ENCODE assay signal across 25 mouse cellular contexts in genomic region chr1:66369486-66369885, GRCm38 (mm10).
DNase-seq lines count a peak whose midpoint lies in the region; ATAC-seq lines count a peak whose summit lies in the region.
"Had no signal": no experiment of that assay in that cellular context is flagged by ENCODE, and none has a peak within 500 bp of the region (broad histone marks: within the 10 kb centered on the region; RNA-seq: fewer than 3 reads in every experiment).

No protein-coding gene starts in this region.

- DNase-seq in adrenal gland, adult 8-10 months, result peak; percentile 29
- no peak for DNase-seq in adrenal gland, adult 18-20 months (ENCODE audit: low spot score in 2 of 2)
- no peak for DNase-seq in hindbrain, embryonic 11.5 days (ENCODE audit: low spot score)
- peak; percentile 25 for DNase-seq in NIH3T3 (ENCODE audit: low read depth)
- peak; percentile 37 to 49 for DNase-seq in adrenal gland, postnatal 36 days
- no peak for DNase-seq in gastrocnemius, adult 8-10 months (ENCODE audit: low spot score in 2 of 2)
- DNase-seq: cerebellum, adult 11 months; cerebellum, adult 9-10 months; cerebellum, postnatal 36 days; gastrocnemius, postnatal 14 days; heart, postnatal 36 days; kidney, adult 11 months; kidney, postnatal 14 days; liver; lung, postnatal 36 days; right cerebral cortex, postnatal 14 days; thymus, postnatal 4 days had no signal

- H3K4me1 ChIP-seq in hindbrain, embryonic 16.5 days (ENCODE audit: control insufficient read depth, insufficient read depth, low read depth, low read length), result no peaks in the 10 kb centered on the region
- no peaks in the 10 kb centered on the region for H3K4me1 ChIP-seq in hindbrain, embryonic 11.5 days (replicated peaks; ENCODE audit: control insufficient read depth, insufficient read depth, low read length)
- H3K4me1 ChIP-seq: heart, embryonic 10.5 days; liver, embryonic 15.5 days; neural tube, embryonic 12.5 days had no signal

- peak; percentile 19; the same call in 1 of the 2 replicates for ATAC-seq in hindbrain, embryonic 16.5 days
- ATAC-seq in hindbrain, embryonic 11.5 days (ENCODE audit: low FRiP score), result no peak
- ATAC-seq: inflammation-experienced regulatory T-cells, adult 6 months; midbrain, embryonic 16.5 days had no signal

- H3K4me2 ChIP-seq in hindbrain, embryonic 16.5 days (ENCODE audit: low read length), result no peak overlapping the region
- H3K4me2 ChIP-seq in hindbrain, embryonic 11.5 days (replicated peaks; ENCODE audit: low read depth, low read length), result no peak overlapping the region
- H3K4me2 ChIP-seq: liver, embryonic 15.5 days; midbrain, embryonic 11.5 days; neural tube, embryonic 12.5 days had no signal

- no peaks in the 10 kb centered on the region for H3K27me3 ChIP-seq in hindbrain, embryonic 16.5 days (replicated peaks; ENCODE audit: control insufficient read depth, insufficient read depth, low read length)
- no peaks in the 10 kb centered on the region for H3K27me3 ChIP-seq in hindbrain, embryonic 11.5 days (ENCODE audit: control insufficient read depth, insufficient read depth, low read length)
- H3K27me3 ChIP-seq: liver, embryonic 15.5 days; neural tube, embryonic 12.5 days had no signal

- no peak overlapping the region for H3K4me3 ChIP-seq in hindbrain, embryonic 16.5 days (ENCODE audit: low read length)
- no peak overlapping the region for H3K4me3 ChIP-seq in hindbrain, embryonic 11.5 days (ENCODE audit: low read depth, low read length)
- H3K4me3 ChIP-seq: heart, embryonic 10.5 days; liver, embryonic 15.5 days; myocyte; neural tube, embryonic 12.5 days had no signal

- H3K27ac ChIP-seq in hindbrain, embryonic 16.5 days (ENCODE audit: low read depth, low read length), result no peak overlapping the region
- no peak overlapping the region for H3K27ac ChIP-seq in hindbrain, embryonic 11.5 days (ENCODE audit: low read depth, low read length)
- H3K27ac ChIP-seq: heart, embryonic 10.5 days; liver, embryonic 15.5 days; neural tube, embryonic 12.5 days had no signal

- no peak overlapping the region for H3K9ac ChIP-seq in hindbrain, embryonic 16.5 days (ENCODE audit: low read depth, low read length)
- H3K9ac ChIP-seq in hindbrain, embryonic 11.5 days (ENCODE audit: low read depth, low read length), result no peak overlapping the region
- H3K9ac ChIP-seq: liver, embryonic 15.5 days; neural tube, embryonic 12.5 days had no signal

- no peaks in the 10 kb centered on the region for H3K9me3 ChIP-seq in hindbrain, embryonic 16.5 days (ENCODE audit: control insufficient read depth, low read length)
- no peaks in the 10 kb centered on the region for H3K9me3 ChIP-seq in hindbrain, embryonic 11.5 days (ENCODE audit: control insufficient read depth, low read length)
- H3K9me3 ChIP-seq: heart, embryonic 10.5 days; liver, embryonic 15.5 days; neural tube, embryonic 12.5 days had no signal

- H3K36me3 ChIP-seq in hindbrain, embryonic 16.5 days (ENCODE audit: control insufficient read depth, insufficient read depth, low read length), result peaks cover 7% of the 10 kb centered on the region; the same call in 1 of the 2 replicates
- no peaks in the 10 kb centered on the region for H3K36me3 ChIP-seq in hindbrain, embryonic 11.5 days (ENCODE audit: control insufficient read depth, insufficient read depth, low read length)
- H3K36me3 ChIP-seq: heart, embryonic 10.5 days; liver, embryonic 15.5 days had no signal

- 78% methylated on average over 7 of the region's 7 CpGs for WGBS in hindbrain, embryonic 16.5 days
- WGBS in hindbrain, embryonic 11.5 days, result 90% methylated on average over 7 of the region's 7 CpGs

Comparison
In these comparisons a context has a peak if more than half of its experiments do, and no peak if none do; other contexts are left out.
1. DNase-seq: peak in adrenal gland, adult 8-10 months (single experiment), NIH3T3 (single experiment) and adrenal gland, postnatal 36 days (2 of 2); none in adrenal gland, adult 18-20 months (0 of 2), hindbrain, embryonic 11.5 days (single experiment) and gastrocnemius, adult 8-10 months (0 of 2).